Mouse (Mus musculus) spleen, adult 2 months (tissue): ENCODE data around the gene Kdm1b. TPM values are rescaled to one million over a fixed set of nuclear protein-coding genes. Genes with fewer than 3 reads are reported as not detected.

Experiments used
- DNase-seq, 2 experiments: peaks; one replicate each; pipeline versions ENCODE4 v3.0.0 to v3.0.0-alpha.2; 2012 to 2021; ENCODE audit warnings: low spot score in 2 of 2, low read depth in 1 of 2
- H3K27ac ChIP-seq: fragments of 200-500 bp; 2 replicates; pipeline ENCODE4 v1.5.1; 2012; ENCODE audit warnings: low read length, inconsistent platforms; ENCODE audit not compliant: insufficient read depth
- H3K27me3 ChIP-seq: fragments of 200-500 bp; 2 replicates; pipeline ENCODE4 v1.6.1; 2012; ENCODE audit warnings: mild to moderate bottlenecking, moderate library complexity, low read length, inconsistent platforms; ENCODE audit not compliant: control insufficient read depth, insufficient read depth
- H3K36me3 ChIP-seq: fragments of 200-500 bp; 2 replicates; pipeline ENCODE4 v1.6.1; 2012; ENCODE audit warnings: mild to moderate bottlenecking, low read length, inconsistent platforms; ENCODE audit not compliant: control insufficient read depth, insufficient read depth
- H3K4me1 ChIP-seq: fragments of 200-500 bp; 2 replicates; pipeline ENCODE4 v1.6.1; 2011; ENCODE audit warnings: inconsistent platforms; ENCODE audit not compliant: control insufficient read depth, insufficient read depth, insufficient read length
- H3K4me3 ChIP-seq: fragments of 200-500 bp; 2 replicates; pipeline ENCODE4 v1.5.1; 2011; ENCODE audit warnings: mild to moderate bottlenecking, inconsistent platforms; ENCODE audit not compliant: insufficient read depth, insufficient read length; ENCODE audit errors: extremely low read depth
- CTCF ChIP-seq: fragments of 200-500 bp; IDR thresholded peaks from 2 replicates; pipeline ENCODE4 v1.5.1; 2011; ENCODE audit warnings: mild to moderate bottlenecking, inconsistent platforms; ENCODE audit not compliant: insufficient read depth, insufficient read length, insufficient replicate concordance; ENCODE audit errors: extremely low read depth
- POLR2A ChIP-seq: fragments of 200-500 bp; IDR thresholded peaks from 2 replicates; pipeline ENCODE4 v1.6.1; 2011; ENCODE audit warnings: low read depth, low read length, inconsistent platforms
- WGBS: fragments of 180-500 bp; shearing (Covaris S2); methylation state at CpG from one replicate; pipeline ENCODE4 v1.1.7; 2018; 5-methylcytosine and 5-hydroxymethylcytosine counted together
- polyA plus RNA-seq: library from polyadenylated mRNA; depleted of rRNA; stranded (reverse); fragments of >200 nt; gene quantifications from 2 replicates; pipeline ENCODE4 v1.2.3, GENCODE M21; 2012

Kdm1b gene
- polyA plus RNA-seq, 1 experiment, result 5.3 TPM

GRCm38 (mm10) chr13:47053971-47054370, 10.7 kb downstream of the Kdm1b start:
- H3K4me1 ChIP-seq, result no peaks in the 10 kb centered on the region
- peaks cover 16% of the 10 kb centered on the region for H3K36me3 ChIP-seq
- no peak for DNase-seq
- H3K4me3 ChIP-seq, result no peak overlapping the region
- TF ChIP-seq CTCF (no peak), POLR2A (no peak)
- 85% methylated on average over 10 of the region's 10 CpGs for WGBS
- no peaks in the 10 kb centered on the region for H3K27me3 ChIP-seq
- no peak overlapping the region for H3K27ac ChIP-seq

DNA sequence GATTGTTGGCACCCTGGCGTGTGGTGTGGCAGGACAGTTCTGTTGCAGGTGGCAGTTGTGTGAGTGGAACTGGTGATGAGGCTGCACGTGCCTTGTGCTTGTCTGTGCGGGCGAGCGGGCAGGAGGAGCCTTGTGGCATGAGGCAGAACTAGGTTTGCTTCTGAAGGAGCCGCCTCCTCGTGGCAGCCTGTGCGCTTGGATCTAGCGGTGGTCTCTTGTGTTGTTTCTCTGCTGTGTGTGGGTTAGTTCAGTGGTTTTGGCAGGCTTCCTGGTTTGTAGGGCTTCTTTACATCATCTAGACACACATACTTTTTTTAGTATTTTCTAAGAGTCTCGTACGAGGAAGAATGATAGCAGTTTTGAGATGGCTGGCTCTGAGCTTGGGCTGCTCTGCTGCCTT, 12.8 kb downstream of the Kdm1b start:
- H3K36me3 ChIP-seq, result peaks cover 24% of the 10 kb centered on the region
- WGBS, result 33% methylated on average over 11 of the region's 11 CpGs
- TF ChIP-seq CTCF (no peak), POLR2A (no peak)

DNA sequence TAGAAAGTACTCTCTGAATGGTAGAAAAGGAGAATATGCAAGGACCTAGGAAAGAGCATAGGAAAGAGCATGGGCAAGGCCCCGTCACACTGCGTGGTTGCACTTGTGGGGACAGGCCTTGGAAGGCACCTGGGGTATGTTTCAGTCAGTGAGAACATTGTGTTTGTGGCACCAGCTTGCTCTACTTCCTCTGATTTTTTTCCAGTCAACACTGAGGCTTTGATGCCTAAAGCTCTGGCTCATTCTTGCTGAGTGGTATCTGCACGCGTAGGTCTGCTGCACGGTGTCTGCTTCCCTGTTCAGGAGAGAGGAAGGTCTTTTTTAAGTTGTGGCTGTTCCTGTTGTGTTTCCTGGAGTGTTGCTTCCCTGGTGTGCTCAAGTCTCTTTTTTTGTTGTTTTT, 13.5 kb downstream of the Kdm1b start:
- H3K27ac ChIP-seq, result no peak overlapping the region
- DNase-seq, result no peak
- WGBS, result 66% methylated on average over 5 of the region's 5 CpGs
- H3K36me3 ChIP-seq, result peaks cover 22% of the 10 kb centered on the region
- no peaks in the 10 kb centered on the region for H3K4me1 ChIP-seq
- no peak overlapping the region for H3K4me3 ChIP-seq
- TF ChIP-seq CTCF, result no peak
- TF ChIP-seq POLR2A, result no peak
- H3K27me3 ChIP-seq, result no peaks in the 10 kb centered on the region

More for the DNA sequence above, 12.8 kb downstream of the Kdm1b start:
- Histone ChIP-seq H3K27ac (no peak overlapping the region), H3K4me1 (no peaks in the 10 kb centered on the region), H3K4me3 (no peak overlapping the region), H3K27me3 (no peaks in the 10 kb centered on the region)
- DNase-seq, result no peak

GRCm38 (mm10) chr13:47062756-47063155, 19.5 kb downstream of the Kdm1b start:
- no peak overlapping the region for H3K27ac ChIP-seq
- DNase-seq, result no peak
- H3K36me3 ChIP-seq, result peaks cover 29% of the 10 kb centered on the region
- H3K4me1 ChIP-seq, result no peaks in the 10 kb centered on the region
- H3K4me3 ChIP-seq, result no peak overlapping the region
- H3K27me3 ChIP-seq, result no peaks in the 10 kb centered on the region
- WGBS, result 97% methylated on average over 17 of the region's 17 CpGs
- TF ChIP-seq CTCF (no peak), POLR2A (no peak)

DNA sequence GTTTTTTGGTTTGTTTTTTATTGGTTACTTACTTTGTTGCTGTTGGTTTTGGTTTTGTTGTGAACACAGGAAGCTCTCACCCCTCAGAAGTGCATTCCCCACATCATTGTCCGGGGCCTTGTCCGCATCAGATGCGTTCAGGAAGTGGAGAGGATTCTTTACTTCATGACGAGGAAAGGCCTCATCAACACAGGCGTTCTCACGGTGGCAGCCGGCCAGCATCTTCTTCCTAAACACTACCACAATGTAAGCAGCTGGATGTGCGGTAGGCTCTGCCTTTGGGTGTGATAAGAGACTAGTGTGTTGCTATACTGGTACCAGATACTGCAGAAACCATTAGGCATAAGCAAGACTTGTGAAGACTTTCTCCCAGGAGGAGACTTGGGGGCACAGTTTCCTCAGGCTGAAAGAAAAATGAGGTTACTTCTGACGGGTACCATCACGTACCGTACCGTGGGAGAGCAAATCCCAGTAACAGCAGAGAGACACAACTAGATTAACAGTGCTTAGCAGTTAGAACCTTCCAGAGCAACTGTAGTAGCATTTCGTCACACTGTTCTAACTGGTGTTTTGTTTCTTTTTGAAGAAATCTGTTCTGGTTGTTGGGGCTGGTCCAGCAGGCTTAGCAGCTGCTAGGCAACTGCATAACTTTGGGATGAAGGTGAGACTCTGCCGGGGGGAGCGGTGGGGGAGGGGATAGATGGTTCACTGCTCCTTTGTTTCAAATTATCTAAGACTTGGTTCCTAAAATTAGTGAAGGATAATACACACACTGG, 20.9 kb downstream of the Kdm1b start:
- H3K36me3 ChIP-seq, result peaks cover 29% of the 10 kb centered on the region
- 83% methylated on average over 15 of the region's 15 CpGs for WGBS
- TF ChIP-seq POLR2A (no peak), CTCF (no peak)
- no peak overlapping the region for H3K27ac ChIP-seq
- no peak for DNase-seq
- H3K4me3 ChIP-seq, result no peak overlapping the region
- no peaks in the 10 kb centered on the region for H3K4me1 ChIP-seq
- no peaks in the 10 kb centered on the region for H3K27me3 ChIP-seq

GRCm38 (mm10) chr13:47066516-47066915, 23.2 kb downstream of the Kdm1b start:
- no peak for DNase-seq
- no peak overlapping the region for H3K27ac ChIP-seq
- H3K4me3 ChIP-seq, result no peak overlapping the region
- no peaks in the 10 kb centered on the region for H3K27me3 ChIP-seq
- peaks cover 24% of the 10 kb centered on the region for H3K36me3 ChIP-seq
- TF ChIP-seq CTCF, result no peak
- TF ChIP-seq POLR2A, result no peak
- H3K4me1 ChIP-seq, result no peaks in the 10 kb centered on the region
- 93% methylated on average over 10 of the region's 10 CpGs for WGBS

DNA sequence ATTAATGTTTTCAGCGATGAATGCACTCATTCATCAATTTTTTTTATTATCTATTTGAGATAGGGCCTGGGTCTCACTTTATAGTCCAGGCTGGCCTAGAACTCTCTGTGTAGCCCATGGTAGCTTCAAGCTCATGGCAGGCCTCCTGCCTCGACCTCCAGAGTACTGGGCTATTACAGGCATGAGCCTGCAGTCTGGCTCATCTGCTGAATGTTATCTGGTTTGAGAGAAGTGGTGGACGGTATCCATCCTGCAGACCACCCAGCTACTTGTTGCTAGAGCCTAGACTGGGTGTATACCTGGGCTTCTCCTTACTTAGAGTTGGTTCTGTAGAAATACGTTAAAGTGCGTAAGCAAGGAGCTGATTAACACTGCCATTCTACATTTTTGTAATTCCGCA, 23.7 kb downstream of the Kdm1b start:
- WGBS, result 92% methylated on average over 6 of the region's 6 CpGs
- Histone ChIP-seq H3K4me1 (no peaks in the 10 kb centered on the region), H3K27ac (no peak overlapping the region), H3K4me3 (no peak overlapping the region), H3K36me3 (peaks cover 24% of the 10 kb centered on the region), H3K27me3 (no peaks in the 10 kb centered on the region)
- TF ChIP-seq POLR2A (no peak), CTCF (no peak)
- DNase-seq, result no peak
